Mouse (Mus musculus) midbrain, postnatal 0 days (tissue): ENCODE measurements at regions not wholly inside any gene's neighbourhood (a gene's known extent, or its start where the extent isn't known, plus 50 kb on each side); places are given as distances from the start of the nearest gene placed in this dataset.

Experiments used
- ATAC-seq: fragments of 200-750 bp; cut with Nextera tagmentation; 2 replicates; pipeline ENCODE4 v1.8.0; 2017; ENCODE audit warnings: moderate number of reproducible peaks, mild to moderate bottlenecking, moderate TSS enrichment, moderate library complexity; ENCODE audit not compliant: low FRiP score
- DNase-seq: peaks from one replicate; pipeline ENCODE4 v3.0.0-alpha.2; 2015; ENCODE audit warnings: low spot score
- H3K27ac ChIP-seq: fragments of 300-500 bp; sonication (generic); 2 replicates; pipeline ENCODE4 v1.5.1; 2014; ENCODE audit warnings: low read depth, mild to moderate bottlenecking, low read length, mixed read lengths
- H3K27me3 ChIP-seq: fragments of 300-500 bp; sonication (generic); 2 replicates; pipeline ENCODE4 v1.6.1; 2014; ENCODE audit warnings: low read length, control low read depth, mixed read lengths; ENCODE audit not compliant: insufficient read depth
- H3K36me3 ChIP-seq: fragments of 300-500 bp; sonication (generic); 2 replicates; pipeline ENCODE4 v1.6.1; 2014; ENCODE audit warnings: low read length, control low read depth, mixed read lengths; ENCODE audit not compliant: insufficient read depth
- H3K4me1 ChIP-seq: fragments of 300-500 bp; sonication (generic); 2 replicates; pipeline ENCODE4 v1.6.1; 2014; ENCODE audit warnings: mild to moderate bottlenecking, control low read depth, antibody characterized with exemption, low read length, mixed read lengths; ENCODE audit not compliant: insufficient read depth
- H3K4me2 ChIP-seq: fragments of 300-500 bp; sonication (generic); 2 replicates; pipeline ENCODE4 v1.6.1; 2014; ENCODE audit warnings: low read depth, mild to moderate bottlenecking, low read length, mixed read lengths; ENCODE audit not compliant: poor library complexity, severe bottlenecking
- H3K4me3 ChIP-seq: fragments of 300-500 bp; sonication (generic); 2 replicates; pipeline ENCODE4 v1.5.1; 2014; ENCODE audit warnings: low read depth, mild to moderate bottlenecking, low read length, moderate library complexity
- H3K9ac ChIP-seq: fragments of 300-500 bp; sonication (generic); replicated peaks from 2 replicates; pipeline ENCODE4 v1.6.1; 2014; ENCODE audit warnings: mild to moderate bottlenecking, low read length, moderate library complexity, mixed read lengths; ENCODE audit not compliant: poor library complexity, severe bottlenecking
- H3K9me3 ChIP-seq: fragments of 300-500 bp; sonication (generic); 2 replicates; pipeline ENCODE4 v1.6.1; 2016; ENCODE audit warnings: low read length, control low read depth
- CTCF ChIP-seq: IDR thresholded peaks from 2 replicates; pipeline ENCODE4 v1.5.1; 2016; ENCODE audit warnings: antibody characterized with exemption, mild to moderate bottlenecking
- WGBS: fragments of 180-500 bp; shearing (Covaris S2); extraction: QIAGEN DNeasy Blood & Tissue Kit; methylation state at CpG from one replicate; pipeline ENCODE4 v1.1.7; 2014; 5-methylcytosine and 5-hydroxymethylcytosine counted together

- Histone ChIP-seq H3K4me2 (no peak overlapping the region), H3K27me3 (no peaks in the 10 kb centered on the region), H3K36me3 (no peaks in the 10 kb centered on the region), H3K4me1 (no peaks in the 10 kb centered on the region), H3K27ac (no peak overlapping the region), H3K9me3 (no peaks in the 10 kb centered on the region), H3K4me3 (no peak overlapping the region), H3K9ac (no peak overlapping the region)
- no peak for TF ChIP-seq CTCF
- DNase-seq: peak; percentile 37
- WGBS: 60% methylated on average over 5 of the region's 5 CpGs
- no peak for ATAC-seq
Measured at GRCm38 (mm10) chr5:40034452-40034851, 279.2 kb upstream of the Hs3st1 start.

GRCm38 (mm10) chr5:40033686-40034085 is 278.4 kb upstream of the Hs3st1 start:
- DNase-seq: no peak
- H3K27ac ChIP-seq: no peak overlapping the region
- H3K4me3 ChIP-seq: no peak overlapping the region
- H3K4me1 ChIP-seq: no peaks in the 10 kb centered on the region
- ATAC-seq: no peak
- no peaks in the 10 kb centered on the region for H3K27me3 ChIP-seq
- 77% methylated on average over 2 of the region's 2 CpGs for WGBS
- TF ChIP-seq CTCF: no peak
- no peaks in the 10 kb centered on the region for H3K9me3 ChIP-seq
- H3K4me2 ChIP-seq: no peak overlapping the region
- H3K9ac ChIP-seq: no peak overlapping the region
- no peaks in the 10 kb centered on the region for H3K36me3 ChIP-seq

DNA sequence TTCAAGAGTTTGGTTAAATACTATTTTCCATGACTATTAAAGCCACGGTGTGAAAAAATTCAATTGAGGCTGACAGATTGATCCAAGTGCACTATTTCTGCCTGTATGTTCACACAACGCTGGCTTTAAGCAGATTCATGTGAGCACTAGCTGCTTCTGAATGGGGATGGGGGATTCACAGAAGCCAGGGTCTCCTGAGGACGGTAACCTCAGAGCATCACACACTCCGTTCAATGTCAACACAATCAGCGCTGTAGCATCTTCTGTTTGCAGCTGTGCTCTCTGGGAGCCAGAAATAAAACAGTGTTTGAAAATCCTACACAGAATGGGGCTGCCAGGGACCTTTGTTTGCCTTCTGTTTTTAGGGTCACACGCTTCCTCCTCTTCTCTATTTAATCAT is 275.0 kb upstream of the Hs3st1 start:
- TF ChIP-seq CTCF: no peak
- H3K4me2 ChIP-seq: no peak overlapping the region
- no peak for ATAC-seq
- H3K27ac ChIP-seq: no peak overlapping the region
- no peaks in the 10 kb centered on the region for H3K9me3 ChIP-seq
- no peak overlapping the region for H3K9ac ChIP-seq
- H3K27me3 ChIP-seq: no peaks in the 10 kb centered on the region
- no peak overlapping the region for H3K4me3 ChIP-seq
- no peak for DNase-seq
- 63% methylated on average over 6 of the region's 6 CpGs for WGBS
- H3K36me3 ChIP-seq: no peaks in the 10 kb centered on the region
- H3K4me1 ChIP-seq: no peaks in the 10 kb centered on the region

DNA sequence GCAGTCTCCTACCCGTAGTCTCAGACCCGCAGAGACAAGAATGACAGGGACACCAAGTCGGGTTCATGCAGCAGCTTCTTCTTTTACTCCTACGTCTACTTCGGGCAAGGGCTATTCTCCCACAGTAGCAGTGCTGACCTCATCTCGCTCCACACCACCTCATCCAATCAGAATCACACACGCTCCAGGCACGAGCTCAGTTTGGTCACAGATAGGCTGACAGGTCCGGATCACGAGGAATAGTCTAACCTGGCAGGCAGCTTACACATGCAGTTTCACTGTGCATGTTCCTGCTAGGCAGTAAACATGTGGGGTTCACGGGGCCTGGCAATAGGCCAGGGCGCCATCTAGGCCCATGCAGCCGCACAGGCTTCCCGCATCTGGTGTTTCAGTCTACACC is 260.7 kb upstream of the Hs3st1 start:
- no peak overlapping the region for H3K9ac ChIP-seq
- no peak overlapping the region for H3K4me3 ChIP-seq
- H3K27ac ChIP-seq: no peak overlapping the region
- WGBS: 86% methylated on average over 14 of the region's 14 CpGs
- no peaks in the 10 kb centered on the region for H3K9me3 ChIP-seq
- ATAC-seq (no peak), DNase-seq (no peak)
- no peaks in the 10 kb centered on the region for H3K36me3 ChIP-seq
- no peaks in the 10 kb centered on the region for H3K27me3 ChIP-seq
- no peaks in the 10 kb centered on the region for H3K4me1 ChIP-seq
- no peak overlapping the region for H3K4me2 ChIP-seq
- TF ChIP-seq CTCF: no peak

- H3K36me3 ChIP-seq: no peaks in the 10 kb centered on the region
Measured at GRCm38 (mm10) chr5:39988039-39988438, 232.8 kb upstream of the Hs3st1 start.

DNA sequence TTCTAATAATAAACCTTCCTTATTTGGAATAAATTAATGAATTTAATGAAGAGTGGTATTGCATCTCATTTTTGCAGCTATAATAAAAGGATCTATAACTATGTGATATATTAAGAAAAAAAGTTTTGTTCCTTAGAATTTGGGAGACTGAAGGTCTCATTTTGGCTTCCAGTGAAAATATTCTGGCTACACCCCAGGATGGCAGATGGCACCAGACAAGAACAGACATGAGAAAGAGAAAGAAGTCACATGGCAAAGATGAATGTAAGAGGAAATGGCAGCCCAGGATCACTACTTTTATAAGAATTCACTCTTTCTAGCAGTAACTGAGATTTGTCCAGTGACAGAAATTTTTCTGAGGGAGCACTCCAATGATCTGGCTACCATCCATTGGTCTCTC is 209.1 kb upstream of the Hs3st1 start:
- ATAC-seq (no peak), DNase-seq (no peak)
- no peak overlapping the region for H3K4me3 ChIP-seq
- H3K36me3 ChIP-seq: no peaks in the 10 kb centered on the region
- no peak for TF ChIP-seq CTCF
- H3K9ac ChIP-seq: no peak overlapping the region
- H3K4me2 ChIP-seq: no peak overlapping the region
- H3K9me3 ChIP-seq: no peaks in the 10 kb centered on the region
- no peaks in the 10 kb centered on the region for H3K4me1 ChIP-seq
- H3K27ac ChIP-seq: no peak overlapping the region
- H3K27me3 ChIP-seq: no peaks in the 10 kb centered on the region

More at GRCm38 (mm10) chr5:39988039-39988438, 232.8 kb upstream of the Hs3st1 start:
- no peak for DNase-seq
- Histone ChIP-seq H3K4me1 (no peaks in the 10 kb centered on the region), H3K27me3 (no peaks in the 10 kb centered on the region), H3K4me2 (no peak overlapping the region), H3K9ac (no peak overlapping the region), H3K27ac (no peak overlapping the region), H3K4me3 (no peak overlapping the region), H3K9me3 (no peaks in the 10 kb centered on the region)
- no peak for TF ChIP-seq CTCF
- 16% methylated on average over 1 of the region's 1 CpGs for WGBS
- no peak for ATAC-seq

DNA sequence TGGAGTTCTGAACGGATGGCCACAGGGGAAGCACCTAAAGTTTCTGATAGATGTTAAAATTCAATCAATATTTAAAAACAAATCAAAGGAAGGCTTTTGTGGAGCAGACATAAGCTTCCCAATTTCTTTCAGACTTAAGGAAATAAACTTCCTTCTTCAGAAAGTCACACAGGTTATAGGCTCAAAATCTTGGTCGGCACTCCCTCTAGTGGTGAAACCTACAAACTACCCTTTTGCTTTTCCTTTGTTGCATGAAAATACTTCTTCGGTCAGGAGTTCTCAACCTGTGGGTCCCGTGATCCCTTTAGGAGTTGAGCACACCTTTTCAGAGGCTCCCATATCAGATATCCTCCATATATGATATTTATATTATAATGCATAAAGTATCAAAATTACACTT is 205.7 kb upstream of the Hs3st1 start:
- no peak overlapping the region for H3K4me3 ChIP-seq
- H3K36me3 ChIP-seq: no peaks in the 10 kb centered on the region
- no peak overlapping the region for H3K27ac ChIP-seq
- no peak overlapping the region for H3K4me2 ChIP-seq
- H3K27me3 ChIP-seq: no peaks in the 10 kb centered on the region
- H3K9ac ChIP-seq: no peak overlapping the region
- ATAC-seq (no peak), DNase-seq (no peak)
- peak; percentile 66 for TF ChIP-seq CTCF
- 30% methylated on average over 4 of the region's 4 CpGs for WGBS
- no peaks in the 10 kb centered on the region for H3K9me3 ChIP-seq
- no peaks in the 10 kb centered on the region for H3K4me1 ChIP-seq
